Mouse (Mus musculus) ES-E14 (cell line): ENCODE data around the gene Rab5if. TPM values are rescaled to one million over a fixed set of nuclear protein-coding genes. Genes with fewer than 3 reads are reported as not detected.
"Not testable (repeated sequence)": the region's sequence is repeated elsewhere in the genome, so short reads cannot be mapped to it uniquely, and the experiment has no call there.

Source experiments
- DNase-seq: peaks from one replicate; pipeline ENCODE4 v3.0.0-alpha.2; 2013; ENCODE audit warnings: low read depth, low spot score
- H3K27ac ChIP-seq: 2 replicates; pipeline ENCODE4 v1.5.1; 2012; ENCODE audit warnings: low read depth, mild to moderate bottlenecking, low read length, moderate library complexity, mixed read lengths; ENCODE audit not compliant: poor library complexity, insufficient read depth, severe bottlenecking
- H3K36me3 ChIP-seq: 2 replicates; pipeline ENCODE4 v1.6.1; 2012; ENCODE audit warnings: mild to moderate bottlenecking, low read length, moderate library complexity, mixed read lengths; ENCODE audit not compliant: control insufficient read depth, poor library complexity, insufficient read depth, severe bottlenecking
- H3K4me1 ChIP-seq, 2 experiments: fragments of 150-350 bp in 1 of 2; sonication (generic) in 1 of 2; 2 replicates each; pipeline ENCODE4 v1.6.1; 2012; ENCODE audit warnings: low read length in 2 of 2, mild to moderate bottlenecking in 1 of 2, mixed read lengths in 1 of 2; ENCODE audit not compliant: control insufficient read depth in 2 of 2, insufficient read depth in 2 of 2, poor library complexity in 1 of 2
- H3K4me3 ChIP-seq, 2 experiments: fragments of 150-350 bp in 1 of 2; sonication (generic) in 1 of 2; 2 replicates each; pipeline ENCODE4 v1.5.1; 2012; ENCODE audit warnings: low read length in 2 of 2, low read depth in 1 of 2, mild to moderate bottlenecking in 1 of 2, mixed read lengths in 1 of 2; ENCODE audit not compliant: insufficient read depth in 1 of 2, poor library complexity in 1 of 2, severe bottlenecking in 1 of 2
- H3K9ac ChIP-seq: 2 replicates; pipeline ENCODE4 v1.6.1; 2012; ENCODE audit warnings: low read depth, mild to moderate bottlenecking, low read length, mixed read lengths; ENCODE audit not compliant: poor library complexity, insufficient read depth, severe bottlenecking
- H3K9me3 ChIP-seq: fragments of 150-350 bp; sonication (generic); 2 replicates; pipeline ENCODE4 v1.6.1; 2012; ENCODE audit warnings: low read depth, mild to moderate bottlenecking, low read length; ENCODE audit not compliant: control insufficient read depth, insufficient read depth
- CHD2 ChIP-seq: IDR thresholded peaks from 2 replicates; pipeline ENCODE4 v1.6.1; 2014; ENCODE audit warnings: mild to moderate bottlenecking, low read depth, low read length, inconsistent platforms
- HCFC1 ChIP-seq: IDR thresholded peaks from 2 replicates; pipeline ENCODE4 v1.6.1; 2012; ENCODE audit warnings: low read length, inconsistent platforms, borderline replicate concordance; ENCODE audit not compliant: insufficient read depth
- MAFK ChIP-seq: IDR thresholded peaks from 2 replicates; pipeline ENCODE4 v1.6.1; 2014; ENCODE audit warnings: mild to moderate bottlenecking, low read depth, low read length, inconsistent platforms; ENCODE audit not compliant: insufficient read depth
- ZC3H11A ChIP-seq: IDR thresholded peaks from 2 replicates; pipeline ENCODE4 v1.6.1; 2012; ENCODE audit warnings: low read depth, mild to moderate bottlenecking, inconsistent platforms, low read length, borderline replicate concordance
- ZNF384 ChIP-seq: IDR thresholded peaks from 2 replicates; pipeline ENCODE4 v1.6.1; 2012; ENCODE audit warnings: low read depth, low read length, inconsistent platforms
- in situ Hi-C, 2 experiments: fragments of 600-800 bp; cut with MboI; formaldehyde crosslinking; loops; one replicate each; pipeline ENCODE4 v1.15.1; 2025; ENCODE audit warnings: low sequenced_read_pairs in 2 of 2, inconsistent platforms in 1 of 2; ENCODE audit not compliant: unreplicated experiment in 2 of 2
- total RNA-seq: library from RNA; depleted of rRNA; stranded (reverse); fragments of 300-350 nt; gene quantifications from 2 replicates; pipeline ENCODE4 v1.2.3, GENCODE M21; 2012

Rab5if gene
- total RNA-seq, 1 experiment, result 216 TPM

- H3K4me3 ChIP-seq, result no peak overlapping the region
- H3K4me1 ChIP-seq, result no peaks in the 10 kb centered on the region
- H3K9me3 ChIP-seq, result no peaks in the 10 kb centered on the region
- no peaks in the 10 kb centered on the region for H3K36me3 ChIP-seq
- no peak overlapping the region for H3K9ac ChIP-seq
- in situ Hi-C loops, result no loop called here
- no peak for DNase-seq
- no peak overlapping the region for H3K27ac ChIP-seq
- no peak for TF ChIP-seq ZC3H11A
- TF ChIP-seq ZNF384, result no peak
- TF ChIP-seq CHD2, result no peak
- TF ChIP-seq MAFK, result no peak
Measured at GRCm38 (mm10) chr2:156913191-156913590, 50.3 kb downstream of the Rab5if start.

GRCm38 (mm10) chr2:156915559-156915958 is 52.6 kb downstream of the Rab5if start:
- in situ Hi-C loops, result no loop called here
- no peak for DNase-seq
- H3K4me1 ChIP-seq, result no peaks in the 10 kb centered on the region
- H3K9ac ChIP-seq, result no peak overlapping the region
- no peaks in the 10 kb centered on the region for H3K9me3 ChIP-seq
- no peaks in the 10 kb centered on the region for H3K36me3 ChIP-seq
- no peak overlapping the region for H3K27ac ChIP-seq
- no peak for TF ChIP-seq MAFK
- no peak for TF ChIP-seq ZC3H11A
- no peak for TF ChIP-seq ZNF384
- no peak for TF ChIP-seq CHD2
- no peak for TF ChIP-seq HCFC1
- H3K4me3 ChIP-seq, result no peak overlapping the region

- in situ Hi-C loops, result no loop called here
- no peaks in the 10 kb centered on the region for H3K4me1 ChIP-seq
- no peak for TF ChIP-seq ZNF384
- no peak for TF ChIP-seq HCFC1
- no peak for TF ChIP-seq MAFK
- no peak for TF ChIP-seq ZC3H11A
- no peak for TF ChIP-seq CHD2
Measured at GRCm38 (mm10) chr2:156916419-156917125, 53.6 kb downstream of the Rab5if start.

GRCm38 (mm10) chr2:156918562-156918961 is 55.6 kb downstream of the Rab5if start:
- in situ Hi-C loops, result no loop called here
- TF ChIP-seq ZC3H11A (no peak), ZNF384 (no peak), MAFK (no peak), CHD2 (no peak), HCFC1 (no peak)
- H3K9ac ChIP-seq, result no peak overlapping the region

More at GRCm38 (mm10) chr2:156916419-156917125, 53.6 kb downstream of the Rab5if start:
- no peak overlapping the region for H3K4me3 ChIP-seq
- H3K27ac ChIP-seq, result no peak overlapping the region
- H3K36me3 ChIP-seq, result no peaks in the 10 kb centered on the region
- no peak for DNase-seq
- H3K9ac ChIP-seq, result no peak overlapping the region
- no peaks in the 10 kb centered on the region for H3K9me3 ChIP-seq

GRCm38 (mm10) chr2:156919191-156919590 is 56.3 kb downstream of the Rab5if start:
- in situ Hi-C loops, DNase-seq, H3K9ac ChIP-seq, H3K4me1 ChIP-seq, H3K36me3 ChIP-seq, H3K4me3 ChIP-seq, H3K9me3 ChIP-seq, H3K27ac ChIP-seq: not testable (repeated sequence)

More at GRCm38 (mm10) chr2:156918562-156918961, 55.6 kb downstream of the Rab5if start:
- Histone ChIP-seq H3K4me1 (no peaks in the 10 kb centered on the region), H3K36me3 (no peaks in the 10 kb centered on the region), H3K4me3 (no peak overlapping the region), H3K9me3 (no peaks in the 10 kb centered on the region), H3K27ac (no peak overlapping the region)
- no peak for DNase-seq
